Mouse (Mus musculus) neural tube, embryonic 11.5 days (tissue): Measurements from ENCODE around the gene Cc2d1b. TPM values are rescaled to one million over a fixed set of nuclear protein-coding genes. Genes with fewer than 3 reads are reported as not detected.

Source experiments
- ATAC-seq: fragments of 200-750 bp; cut with Nextera tagmentation; 2 replicates; pipeline ENCODE4 v1.8.0; 2017; ENCODE audit warnings: moderate number of reproducible peaks, mild to moderate bottlenecking, moderate TSS enrichment, moderate library complexity; ENCODE audit not compliant: insufficient read depth, low FRiP score, low TSS enrichment
- DNase-seq: peaks from one replicate; pipeline ENCODE4 v3.0.0-alpha.2; 2015; ENCODE audit warnings: low spot score
- H3K27ac ChIP-seq: fragments of 300-500 bp; sonication (generic); 2 replicates; pipeline ENCODE4 v1.5.1; 2014; ENCODE audit warnings: low read depth, mild to moderate bottlenecking, low read length
- H3K27me3 ChIP-seq: fragments of 300-500 bp; sonication (generic); 2 replicates; pipeline ENCODE4 v1.6.1; 2014; ENCODE audit warnings: mild to moderate bottlenecking, low read length, mixed read lengths; ENCODE audit not compliant: control insufficient read depth, insufficient read depth
- H3K36me3 ChIP-seq: fragments of 300-500 bp; sonication (generic); 2 replicates; pipeline ENCODE4 v1.6.1; 2014; ENCODE audit warnings: mild to moderate bottlenecking, low read length, moderate library complexity, mixed read lengths; ENCODE audit not compliant: control insufficient read depth, insufficient read depth
- H3K4me1 ChIP-seq: fragments of 300-500 bp; sonication (generic); 2 replicates; pipeline ENCODE4 v1.6.1; 2014; ENCODE audit warnings: low read length, mixed read lengths; ENCODE audit not compliant: control insufficient read depth, insufficient read depth
- H3K4me2 ChIP-seq: fragments of 300-500 bp; sonication (generic); 2 replicates; pipeline ENCODE4 v1.6.1; 2014; ENCODE audit warnings: low read depth, mild to moderate bottlenecking, moderate library complexity
- H3K4me3 ChIP-seq: fragments of 300-500 bp; sonication (generic); 2 replicates; pipeline ENCODE4 v1.5.1; 2014; ENCODE audit warnings: low read depth, low read length
- H3K9ac ChIP-seq: fragments of 300-500 bp; sonication (generic); 2 replicates; pipeline ENCODE4 v1.6.1; 2014; ENCODE audit warnings: mild to moderate bottlenecking, low read length
- H3K9me3 ChIP-seq: fragments of 300-500 bp; sonication (generic); 2 replicates; pipeline ENCODE4 v1.6.1; 2016; ENCODE audit warnings: low read length; ENCODE audit not compliant: control insufficient read depth
- WGBS: fragments of 180-500 bp; shearing (Covaris S2); extraction: QIAGEN DNeasy Blood & Tissue Kit; methylation state at CpG from one replicate; pipeline ENCODE4 v1.1.7; 2014; 5-methylcytosine and 5-hydroxymethylcytosine counted together
- polyA plus RNA-seq: library from polyadenylated mRNA; unstranded; fragments of >200 nt; fragmentation: Nextera tagmentation; extraction: Ambion mirVana; gene quantifications from 2 replicates; pipeline ENCODE4 v1.2.1, GENCODE M21; 2014

Gene Cc2d1b
- polyA plus RNA-seq, 1 experiment from 2014 or later: 17.5 TPM

- H3K9ac ChIP-seq: no peak overlapping the region
- no peak overlapping the region for H3K4me3 ChIP-seq
- ATAC-seq (no peak), DNase-seq (no peak)
- H3K36me3 ChIP-seq: peaks cover 5% of the 10 kb centered on the region; the same call in 1 of the 2 replicates
- H3K9me3 ChIP-seq: no peaks in the 10 kb centered on the region
- no peaks in the 10 kb centered on the region for H3K27me3 ChIP-seq
- WGBS: 94% methylated on average over 3 of the region's 3 CpGs
- H3K4me1 ChIP-seq: no peaks in the 10 kb centered on the region
- no peak overlapping the region for H3K27ac ChIP-seq
- no peak overlapping the region for H3K4me2 ChIP-seq
Observed at GRCm38 (mm10) chr4:108608651-108609050, 11.1 kb upstream of the Cc2d1b start.

GRCm38 (mm10) chr4:108610935-108611334 is 8.8 kb upstream of the Cc2d1b start:
- 87% methylated on average over 5 of the region's 5 CpGs for WGBS
- no peak for ATAC-seq
- Histone ChIP-seq H3K4me2 (no peak overlapping the region), H3K36me3 (no peaks in the 10 kb centered on the region), H3K9me3 (no peaks in the 10 kb centered on the region), H3K27me3 (no peaks in the 10 kb centered on the region), H3K9ac (no peak overlapping the region), H3K27ac (no peak overlapping the region), H3K4me3 (no peak overlapping the region), H3K4me1 (no peaks in the 10 kb centered on the region)
- DNase-seq: no peak

GRCm38 (mm10) chr4:108618586-108618985 is 1.2 kb upstream of the Cc2d1b start:
- Histone ChIP-seq H3K4me1 (peaks cover 4% of the 10 kb centered on the region), H3K4me3 (no peak overlapping the region), H3K9me3 (no peaks in the 10 kb centered on the region), H3K9ac (no peak overlapping the region), H3K27ac (no peak overlapping the region), H3K36me3 (no peaks in the 10 kb centered on the region), H3K4me2 (peak overlapping the region; percentile 92; the same call in 1 of the 2 replicates), H3K27me3 (no peaks in the 10 kb centered on the region)
- ATAC-seq (no peak), DNase-seq (no peak)
- WGBS: 68% methylated on average over 4 of the region's 4 CpGs

GRCm38 (mm10) chr4:108619165-108619564 is 575 bp upstream of the Cc2d1b start:
- Histone ChIP-seq H3K27me3 (no peaks in the 10 kb centered on the region), H3K4me1 (peaks cover 4% of the 10 kb centered on the region), H3K4me3 (peak overlapping the region; percentile 70), H3K9me3 (no peaks in the 10 kb centered on the region), H3K4me2 (peak overlapping the region; percentile 92), H3K9ac (peak overlapping the region; percentile 83), H3K27ac (peak overlapping the region; percentile 69; the same call in 1 of the 2 replicates), H3K36me3 (no peaks in the 10 kb centered on the region)
- ATAC-seq: peak; percentile 45
- peak; percentile 43 for DNase-seq
- WGBS: 5% methylated on average over 10 of the region's 10 CpGs

GRCm38 (mm10) chr4:108620536-108620935 is 796 bp downstream of the Cc2d1b start:
- H3K36me3 ChIP-seq: no peaks in the 10 kb centered on the region
- H3K27ac ChIP-seq: no peak overlapping the region
- H3K4me3 ChIP-seq: peak overlapping the region; percentile 70
- H3K27me3 ChIP-seq: no peaks in the 10 kb centered on the region
- peak overlapping the region; percentile 83 for H3K9ac ChIP-seq
- no peak for DNase-seq
- no peaks in the 10 kb centered on the region for H3K9me3 ChIP-seq
- H3K4me2 ChIP-seq: peak overlapping the region; percentile 92
- ATAC-seq: no peak
- peaks cover 4% of the 10 kb centered on the region for H3K4me1 ChIP-seq
- 20% methylated on average over 8 of the region's 8 CpGs for WGBS

GRCm38 (mm10) chr4:108621504-108621903 is 1.8 kb downstream of the Cc2d1b start:
- Histone ChIP-seq H3K4me1 (peaks cover 4% of the 10 kb centered on the region), H3K27me3 (no peaks in the 10 kb centered on the region), H3K9me3 (no peaks in the 10 kb centered on the region), H3K9ac (no peak overlapping the region), H3K27ac (no peak overlapping the region), H3K4me3 (no peak overlapping the region), H3K36me3 (no peaks in the 10 kb centered on the region), H3K4me2 (no peak overlapping the region)
- DNase-seq (no peak), ATAC-seq (no peak)
- WGBS: 95% methylated on average over 6 of the region's 6 CpGs

GRCm38 (mm10) chr4:108627066-108627465 is 7.3 kb downstream of the Cc2d1b start:
- H3K4me3 ChIP-seq: no peak overlapping the region
- no peaks in the 10 kb centered on the region for H3K4me1 ChIP-seq
- 90% methylated on average over 5 of the region's 5 CpGs for WGBS
- no peak overlapping the region for H3K9ac ChIP-seq
- H3K27me3 ChIP-seq: no peaks in the 10 kb centered on the region
- H3K36me3 ChIP-seq: peaks cover 4% of the 10 kb centered on the region; the same call in 1 of the 2 replicates
- no peak for ATAC-seq
- no peak overlapping the region for H3K4me2 ChIP-seq
- no peaks in the 10 kb centered on the region for H3K9me3 ChIP-seq
- no peak for DNase-seq
- no peak overlapping the region for H3K27ac ChIP-seq

GRCm38 (mm10) chr4:108629363-108629880 is 9.7 kb downstream of the Cc2d1b start:
- WGBS: 90% methylated on average over 7 of the region's 7 CpGs
- peaks cover 7% of the 10 kb centered on the region; the same call in 1 of the 2 replicates for H3K36me3 ChIP-seq
- no peaks in the 10 kb centered on the region for H3K4me1 ChIP-seq
- no peaks in the 10 kb centered on the region for H3K9me3 ChIP-seq
- H3K27me3 ChIP-seq: no peaks in the 10 kb centered on the region
- H3K27ac ChIP-seq: no peak overlapping the region
- DNase-seq (no peak), ATAC-seq (no peak)
- no peak overlapping the region for H3K9ac ChIP-seq
- H3K4me3 ChIP-seq: no peak overlapping the region
- no peak overlapping the region for H3K4me2 ChIP-seq

- no peak overlapping the region for H3K4me2 ChIP-seq
- ATAC-seq: no peak
- H3K4me1 ChIP-seq: no peaks in the 10 kb centered on the region
- no peaks in the 10 kb centered on the region for H3K27me3 ChIP-seq
- no peak overlapping the region for H3K4me3 ChIP-seq
- DNase-seq: no peak
- H3K27ac ChIP-seq: no peak overlapping the region
- H3K36me3 ChIP-seq: peaks cover 7% of the 10 kb centered on the region; the same call in 1 of the 2 replicates
- H3K9ac ChIP-seq: no peak overlapping the region
- WGBS: 96% methylated on average over 9 of the region's 9 CpGs
- no peaks in the 10 kb centered on the region for H3K9me3 ChIP-seq
Observed at GRCm38 (mm10) chr4:108630096-108630495, 10.4 kb downstream of the Cc2d1b start.
